ENCODE assay signal across 13 mouse cellular contexts in genomic region chr9:50170637-50171036, GRCm38 (mm10).
"Had no signal": no experiment of that assay in that cellular context is flagged by ENCODE, and none has a peak within 500 bp of the region (broad histone marks: within the 10 kb centered on the region; RNA-seq: fewer than 3 reads in every experiment).

No protein-coding gene starts in this region.

- ATAC-seq: hindbrain, postnatal 0 days; liver, embryonic 12.5 days; midbrain, embryonic 15.5 days had no signal

- DNase-seq: kidney, adult 11 months; kidney, postnatal 10 days; left cerebral cortex, postnatal 4 days; lung, embryonic 14.5 days; lung, postnatal 10 days; lung, postnatal 4 days; right cerebral cortex, adult 18-20 months; right cerebral cortex, postnatal 25 days had no signal

- H3K4me3 ChIP-seq: limb, embryonic 13.5 days; liver, embryonic 12.5 days; midbrain, embryonic 10.5 days; midbrain, embryonic 15.5 days had no signal

- H3K27me3 ChIP-seq: limb, embryonic 13.5 days; liver, embryonic 12.5 days; midbrain, embryonic 15.5 days had no signal

- H3K9ac ChIP-seq: limb, embryonic 13.5 days; liver, embryonic 12.5 days; lung, embryonic 14.5 days; midbrain, embryonic 15.5 days had no signal

- H3K27ac ChIP-seq: hindbrain, postnatal 0 days; limb, embryonic 13.5 days; liver, embryonic 12.5 days; midbrain, embryonic 15.5 days had no signal

- H3K9me3 ChIP-seq: limb, embryonic 13.5 days; liver, embryonic 12.5 days; midbrain, embryonic 10.5 days; midbrain, embryonic 15.5 days had no signal

- H3K36me3 ChIP-seq: limb, embryonic 13.5 days; liver, embryonic 12.5 days; midbrain, embryonic 10.5 days; midbrain, embryonic 15.5 days had no signal

- H3K4me2 ChIP-seq: limb, embryonic 13.5 days; liver, embryonic 12.5 days; lung, embryonic 14.5 days; midbrain, embryonic 15.5 days had no signal

- H3K4me1 ChIP-seq: liver, embryonic 12.5 days had no signal
